Mouse (Mus musculus): ENCODE measurements around the gene Hlcs. TPM values are rescaled to one million over a fixed set of nuclear protein-coding genes. Genes with fewer than 3 reads are reported as not detected.
"Not testable (repeated sequence)": the region's sequence is repeated elsewhere in the genome, so short reads cannot be mapped to it uniquely, and the experiment has no call there.

Gene Hlcs
- 10 to 100 TPM; 13.6 to 18.3 TPM for total RNA-seq (2021)
- long read RNA-seq, experiment 1, full-length matches to known transcripts = 4 of 10 reads
- long read RNA-seq, experiment 1, partial matches to known transcripts = 3 of 10 reads
- long read RNA-seq, experiment 1, other reads (novel, unspliced or antisense) = 3 of 10 reads
- long read RNA-seq, experiment 2, partial matches to known transcripts = 0 of 1 reads
- long read RNA-seq, experiment 2, other reads (novel, unspliced or antisense) = 0 of 1 reads

GRCm38 (mm10) chr16:94313229-94314030 lies at the start of gene Hlcs:
Hlcs (minus strand) TSS chr16:94313571.
- peak; percentile 99 for DNase-seq

GRCm38 (mm10) chr16:94362174-94362873 lies 49.0 kb upstream of the Hlcs start:
- DNase-seq = peak; percentile 93 to 94

- peak; percentile 30 to 51 for DNase-seq
These were observed 47.4 kb upstream of the Hlcs start for GRCm38 (mm10) chr16:94360578-94361350.

GRCm38 (mm10) chr16:94358091-94358490 lies 44.7 kb upstream of the Hlcs start:
- no peak for DNase-seq

GRCm38 (mm10) chr16:94356776-94357494 lies 43.6 kb upstream of the Hlcs start:
- DNase-seq = peak in 1 of 2 experiments; percentile 34

GRCm38 (mm10) chr16:94356046-94356445 lies 42.7 kb upstream of the Hlcs start:
- no peak for DNase-seq

GRCm38 (mm10) chr16:94354450-94354849 lies 41.1 kb upstream of the Hlcs start:
- no peak for DNase-seq

GRCm38 (mm10) chr16:94350287-94350677 lies 36.9 kb upstream of the Hlcs start:
- DNase-seq = no peak

GRCm38 (mm10) chr16:94349588-94350286 lies 36.4 kb upstream of the Hlcs start:
- DNase-seq = no peak

- DNase-seq = no peak
These were observed 35.4 kb upstream of the Hlcs start for GRCm38 (mm10) chr16:94348779-94349178.

GRCm38 (mm10) chr16:94347080-94347731 lies 33.8 kb upstream of the Hlcs start:
- no peak for DNase-seq

- no peak for DNase-seq
These were observed 32.4 kb upstream of the Hlcs start for GRCm38 (mm10) chr16:94345733-94346132.

GRCm38 (mm10) chr16:94339164-94340160 lies 26.1 kb upstream of the Hlcs start:
- DNase-seq = not testable (repeated sequence)

GRCm38 (mm10) chr16:94335656-94336055 lies 22.3 kb upstream of the Hlcs start:
- no peak for DNase-seq

GRCm38 (mm10) chr16:94331886-94332252 lies 18.5 kb upstream of the Hlcs start:
- DNase-seq = peak; percentile 79 to 85

- no peak for DNase-seq
These were observed 18.0 kb upstream of the Hlcs start for GRCm38 (mm10) chr16:94331233-94331885.

- no peak for DNase-seq
These were observed 17.1 kb upstream of the Hlcs start for GRCm38 (mm10) chr16:94330429-94330828.
